In the genomic region with DNA sequence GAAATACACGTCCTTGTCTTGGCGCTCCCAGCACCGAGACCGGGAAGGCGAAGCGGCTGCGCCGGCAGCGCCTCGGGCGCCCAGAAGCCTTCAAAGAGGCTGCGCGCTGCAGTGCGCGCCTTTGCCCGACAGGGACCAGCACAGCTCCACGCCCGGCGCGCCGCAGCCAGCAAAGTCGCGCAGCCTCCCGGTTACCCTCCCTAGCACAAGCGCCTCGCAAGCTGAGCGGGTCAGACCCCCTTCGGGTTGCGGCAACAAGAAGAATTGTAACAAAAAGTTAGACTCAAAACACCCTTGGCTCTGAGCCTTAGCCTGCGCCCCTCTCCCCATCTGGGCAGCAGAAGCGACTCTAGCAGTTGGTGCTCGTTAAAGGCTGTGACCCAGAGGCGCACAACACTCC, we compare ENCODE assay signal across 8 mouse cellular contexts. TPM values are rescaled to one million over a fixed set of nuclear protein-coding genes. Genes with fewer than 3 reads are reported as not detected.
DNase-seq lines count a peak whose midpoint lies in the region; ATAC-seq and TF ChIP-seq lines count a peak whose summit lies in the region.

No protein-coding gene starts in this region.

- TF ChIP-seq CTCF in ES-Bruce4 (IDR thresholded peaks at IDR 0.05; ENCODE audit: low read depth, low read length): peak; percentile 49
- TF ChIP-seq CTCF in forebrain, postnatal 0 days (IDR thresholded peaks at IDR 0.05; ENCODE audit: low read depth): peak; percentile 95

- H3K36me3 ChIP-seq in ES-Bruce4 (ENCODE audit: control insufficient read depth, insufficient read depth, low read length, poor library complexity, severe bottlenecking): no peaks in the 10 kb centered on the region
- no peaks in the 10 kb centered on the region for H3K36me3 ChIP-seq in forebrain, postnatal 0 days (ENCODE audit: insufficient read depth)

- H3K27me3 ChIP-seq in ES-Bruce4 (ENCODE audit: control insufficient read depth, insufficient read depth, low read length, poor library complexity, severe bottlenecking): peaks cover 23% of the 10 kb centered on the region
- H3K27me3 ChIP-seq in forebrain, postnatal 0 days (ENCODE audit: insufficient read depth, low read length): peaks cover 92% of the 10 kb centered on the region

- peak overlapping the region; percentile 80 for H3K4me3 ChIP-seq in ES-Bruce4 (ENCODE audit: low read depth, low read length)
- H3K4me3 ChIP-seq in forebrain, postnatal 0 days (ENCODE audit: low read depth, low read length): peak overlapping the region; percentile 40

- H3K9me3 ChIP-seq in ES-Bruce4 (replicated peaks; ENCODE audit: control insufficient read depth, insufficient read depth, low read length, poor library complexity, severe bottlenecking): no peaks in the 10 kb centered on the region
- H3K9me3 ChIP-seq in forebrain, postnatal 0 days (ENCODE audit: low read length): no peaks in the 10 kb centered on the region

- H3K4me2 ChIP-seq in forebrain, postnatal 0 days (ENCODE audit: low read depth): peak overlapping the region; percentile 66

- peak; percentile 59; the same call in 1 of the 2 replicates for TF ChIP-seq EP300 in ES-Bruce4 (IDR thresholded peaks at IDR 0.05; ENCODE audit: insufficient read depth, low read depth, low read length)

- 1% methylated on average over 33 of the region's 33 CpGs for WGBS in forebrain, postnatal 0 days

- no peak for TF ChIP-seq POLR2A in ES-Bruce4 (IDR thresholded peaks at IDR 0.05; ENCODE audit: insufficient read depth, low read length)

- DNase-seq in c-Kit-positive CD71-positive TER-119-positive erythroid progenitor cells, embryonic 14.5 days (ENCODE audit: low spot score): peak; percentile 24
- peak; percentile 92 for DNase-seq in forebrain, postnatal 0 days
- DNase-seq in heart, postnatal 4 days: peak; percentile 86
- DNase-seq in layer of hippocampus, postnatal 14 days (ENCODE audit: low spot score in 2 of 2): peak; percentile 59 to 64
- DNase-seq in lung, postnatal 14 days: peak; percentile 84
- DNase-seq in retina, adult 2 months (ENCODE audit: low read depth, low spot score): peak; percentile 71
- DNase-seq in thymus, postnatal 10 days (ENCODE audit: low spot score in 2 of 2): peak; percentile 60 to 78

- peak; percentile 89 for ATAC-seq in forebrain, postnatal 0 days

- H3K9ac ChIP-seq in ES-Bruce4 (ENCODE audit: low read depth, poor library complexity, severe bottlenecking): peak overlapping the region; percentile 76
- H3K9ac ChIP-seq in forebrain, postnatal 0 days: peak overlapping the region; percentile 33

- peaks cover 2% of the 10 kb centered on the region for H3K4me1 ChIP-seq in ES-Bruce4 (ENCODE audit: control insufficient read depth, insufficient read depth, low read length)
- peaks cover 8% of the 10 kb centered on the region; the same call in 1 of the 2 replicates for H3K4me1 ChIP-seq in forebrain, postnatal 0 days (ENCODE audit: insufficient read depth)

- H3K27ac ChIP-seq in ES-Bruce4 (ENCODE audit: insufficient read depth, low read length): no peak overlapping the region
- H3K27ac ChIP-seq in forebrain, postnatal 0 days (ENCODE audit: low read depth, low read length): no peak overlapping the region

RNA-seq across cellular contexts. Expression of a gene that starts 1.6 kb away (rescaled TPM):
- polyA plus RNA-seq in ES-Bruce4 (2011; ENCODE audit: insufficient read depth, insufficient read length, low read depth, missing spikeins): 8.4 and 9.6 TPM in 2 replicates
- total RNA-seq in forebrain, postnatal 0 days (2014; rRNA removed): 3.5 and 4.3 TPM in 2 replicates
- polyA plus RNA-seq in forebrain, postnatal 0 days (2015; fragmentation: Nextera tagmentation; extraction: Ambion mirVana): 1.1 and 1.2 TPM in 2 replicates
- total RNA-seq in heart, postnatal 4 days (2021): 1 to 10 TPM; 1.1 TPM
- total RNA-seq in layer of hippocampus, postnatal 14 days (2021): under 1 TPM; 0.48 to 0.62 TPM

Comparison
In these comparisons a context has a peak if more than half of its experiments do, and no peak if none do; other contexts are left out.
1. DNase-seq: peak in every context shown above with its lines; median percentile 92 in forebrain, postnatal 0 days; 86 in heart, postnatal 4 days; 84 in lung, postnatal 14 days; 71 in retina, adult 2 months; 69 in thymus, postnatal 10 days; 62 in layer of hippocampus, postnatal 14 days; 24 in c-Kit-positive CD71-positive TER-119-positive erythroid progenitor cells, embryonic 14.5 days.